Mouse (Mus musculus): ENCODE data around the gene Fam107b. TPM values are rescaled to one million over a fixed set of nuclear protein-coding genes. Genes with fewer than 3 reads are reported as not detected.

The Fam107b gene
- polyA plus RNA-seq, 1 experiment from 2014 or later: 36.0 TPM

- ATAC-seq (replicated peaks; ENCODE audit: low FRiP score) (no peak), DNase-seq (ENCODE audit: low spot score) (no peak)
- Histone ChIP-seq H3K9me3 (ENCODE audit: control insufficient read depth, low read length) (no peaks in the 10 kb centered on the region), H3K9ac (ENCODE audit: low read depth, low read length) (no peak overlapping the region), H3K27me3 (replicated peaks; ENCODE audit: control insufficient read depth, insufficient read depth, low read length) (no peaks in the 10 kb centered on the region), H3K36me3 (ENCODE audit: control insufficient read depth, insufficient read depth, low read length) (no peaks in the 10 kb centered on the region), H3K4me3 (ENCODE audit: low read depth, low read length) (no peak overlapping the region), H3K4me1 (replicated peaks; ENCODE audit: control insufficient read depth, insufficient read depth, low read length) (no peaks in the 10 kb centered on the region), H3K4me2 (no peak overlapping the region), H3K27ac (ENCODE audit: low read depth, low read length) (no peak overlapping the region)
These were observed 72.7 kb downstream of the Fam107b start for GRCm38 (mm10) chr2:3642949-3643348.

DNA sequence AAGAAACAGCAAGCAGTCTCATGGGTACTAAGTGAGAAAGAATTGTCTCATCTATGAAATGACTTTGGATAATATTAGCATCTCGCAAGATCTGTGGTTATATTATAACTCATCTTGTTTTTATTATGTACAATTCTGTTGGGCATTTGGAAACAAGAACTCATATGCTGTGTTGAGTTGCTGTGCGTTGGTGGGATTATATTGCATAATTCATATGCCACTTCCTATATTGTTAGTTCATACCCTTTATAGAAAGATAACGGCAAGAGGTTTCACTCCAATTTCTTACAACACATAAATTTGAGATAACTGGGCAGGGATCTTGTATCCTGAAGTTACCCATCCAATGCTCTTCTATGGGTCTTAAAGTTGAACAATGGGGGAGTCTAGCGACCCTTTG lies 75.5 kb downstream of the Fam107b start:
- H3K4me2 ChIP-seq: no peak overlapping the region
- no peaks in the 10 kb centered on the region for H3K27me3 ChIP-seq (replicated peaks; ENCODE audit: control insufficient read depth, insufficient read depth, low read length)
- DNase-seq (ENCODE audit: low spot score): no peak
- ATAC-seq (replicated peaks; ENCODE audit: low FRiP score): no peak
- H3K9ac ChIP-seq (ENCODE audit: low read depth, low read length): no peak overlapping the region
- no peaks in the 10 kb centered on the region for H3K36me3 ChIP-seq (ENCODE audit: control insufficient read depth, insufficient read depth, low read length)
- whole genome bisulfite sequencing: 85% methylated on average over 4 of the region's 4 CpGs
- H3K4me3 ChIP-seq (ENCODE audit: low read depth, low read length): no peak overlapping the region
- H3K4me1 ChIP-seq (replicated peaks; ENCODE audit: control insufficient read depth, insufficient read depth, low read length): no peaks in the 10 kb centered on the region
- no peak overlapping the region for H3K27ac ChIP-seq (ENCODE audit: low read depth, low read length)
- H3K9me3 ChIP-seq (ENCODE audit: control insufficient read depth, low read length): no peaks in the 10 kb centered on the region

DNA sequence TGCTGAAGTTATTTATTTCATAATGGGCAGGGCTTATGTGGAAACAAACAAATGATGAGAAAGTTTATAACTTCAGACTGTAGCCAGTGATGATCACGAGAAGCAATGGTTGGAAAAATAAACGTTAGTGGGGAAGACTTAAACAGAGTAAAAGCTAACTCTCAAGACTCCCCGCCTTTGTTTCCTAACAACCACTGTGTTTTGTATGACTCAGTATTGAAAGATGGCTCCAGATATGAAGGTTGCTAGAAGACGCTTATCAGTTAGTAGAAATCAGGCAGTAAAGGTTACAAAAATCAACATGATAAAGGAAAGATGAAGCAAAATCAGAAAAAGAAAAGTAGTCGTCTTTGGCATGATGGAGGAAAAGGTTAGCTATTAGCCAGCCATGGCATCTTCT lies 78.9 kb downstream of the Fam107b start:
- H3K4me1 ChIP-seq (replicated peaks; ENCODE audit: control insufficient read depth, insufficient read depth, low read length): no peaks in the 10 kb centered on the region
- DNase-seq (ENCODE audit: low spot score): no peak
- 74% methylated on average over 5 of the region's 5 CpGs for WGBS
- no peak for ATAC-seq (replicated peaks; ENCODE audit: low FRiP score)
- H3K27me3 ChIP-seq (replicated peaks; ENCODE audit: control insufficient read depth, insufficient read depth, low read length): no peaks in the 10 kb centered on the region
- H3K27ac ChIP-seq (ENCODE audit: low read depth, low read length): no peak overlapping the region
- no peaks in the 10 kb centered on the region for H3K36me3 ChIP-seq (ENCODE audit: control insufficient read depth, insufficient read depth, low read length)
- H3K4me2 ChIP-seq: no peak overlapping the region
- H3K9ac ChIP-seq (ENCODE audit: low read depth, low read length): no peak overlapping the region
- no peak overlapping the region for H3K4me3 ChIP-seq (ENCODE audit: low read depth, low read length)
- no peaks in the 10 kb centered on the region for H3K9me3 ChIP-seq (ENCODE audit: control insufficient read depth, low read length)

GRCm38 (mm10) chr2:3654606-3655005 lies 84.3 kb downstream of the Fam107b start:
- no peak overlapping the region for H3K9ac ChIP-seq (ENCODE audit: low read depth, low read length)
- no peak overlapping the region for H3K4me3 ChIP-seq (ENCODE audit: low read depth, low read length)
- no peaks in the 10 kb centered on the region for H3K9me3 ChIP-seq (ENCODE audit: control insufficient read depth, low read length)
- H3K27ac ChIP-seq (ENCODE audit: low read depth, low read length): no peak overlapping the region
- ATAC-seq (replicated peaks; ENCODE audit: low FRiP score) (no peak), DNase-seq (ENCODE audit: low spot score) (no peak)
- no peaks in the 10 kb centered on the region for H3K36me3 ChIP-seq (ENCODE audit: control insufficient read depth, insufficient read depth, low read length)
- H3K4me2 ChIP-seq: no peak overlapping the region
- no peaks in the 10 kb centered on the region for H3K27me3 ChIP-seq (replicated peaks; ENCODE audit: control insufficient read depth, insufficient read depth, low read length)
- peaks cover 15% of the 10 kb centered on the region for H3K4me1 ChIP-seq (replicated peaks; ENCODE audit: control insufficient read depth, insufficient read depth, low read length)

- ATAC-seq (replicated peaks; ENCODE audit: low FRiP score) (no peak), DNase-seq (ENCODE audit: low spot score) (no peak)
- H3K27me3 ChIP-seq (replicated peaks; ENCODE audit: control insufficient read depth, insufficient read depth, low read length): no peaks in the 10 kb centered on the region
- 58% methylated on average over 3 of the region's 3 CpGs for WGBS
- no peak overlapping the region for H3K27ac ChIP-seq (ENCODE audit: low read depth, low read length)
- peaks cover 15% of the 10 kb centered on the region for H3K4me1 ChIP-seq (replicated peaks; ENCODE audit: control insufficient read depth, insufficient read depth, low read length)
- no peak overlapping the region for H3K9ac ChIP-seq (ENCODE audit: low read depth, low read length)
- H3K4me3 ChIP-seq (ENCODE audit: low read depth, low read length): no peak overlapping the region
- H3K9me3 ChIP-seq (ENCODE audit: control insufficient read depth, low read length): no peaks in the 10 kb centered on the region
- H3K36me3 ChIP-seq (ENCODE audit: control insufficient read depth, insufficient read depth, low read length): no peaks in the 10 kb centered on the region
- no peak overlapping the region for H3K4me2 ChIP-seq
These were observed 85.8 kb downstream of the Fam107b start for GRCm38 (mm10) chr2:3656091-3656490.

- H3K4me2 ChIP-seq: no peak overlapping the region
- ATAC-seq (replicated peaks; ENCODE audit: low FRiP score) (no peak), DNase-seq (ENCODE audit: low spot score) (no peak)
- H3K4me1 ChIP-seq (replicated peaks; ENCODE audit: control insufficient read depth, insufficient read depth, low read length): peaks cover 15% of the 10 kb centered on the region
- no peaks in the 10 kb centered on the region for H3K36me3 ChIP-seq (ENCODE audit: control insufficient read depth, insufficient read depth, low read length)
- no peak overlapping the region for H3K4me3 ChIP-seq (ENCODE audit: low read depth, low read length)
- no peaks in the 10 kb centered on the region for H3K9me3 ChIP-seq (ENCODE audit: control insufficient read depth, low read length)
- H3K27me3 ChIP-seq (replicated peaks; ENCODE audit: control insufficient read depth, insufficient read depth, low read length): no peaks in the 10 kb centered on the region
- no peak overlapping the region for H3K27ac ChIP-seq (ENCODE audit: low read depth, low read length)
- no peak overlapping the region for H3K9ac ChIP-seq (ENCODE audit: low read depth, low read length)
- WGBS: 55% methylated on average over 6 of the region's 6 CpGs
These were observed 86.5 kb downstream of the Fam107b start for GRCm38 (mm10) chr2:3656834-3657233.

DNA sequence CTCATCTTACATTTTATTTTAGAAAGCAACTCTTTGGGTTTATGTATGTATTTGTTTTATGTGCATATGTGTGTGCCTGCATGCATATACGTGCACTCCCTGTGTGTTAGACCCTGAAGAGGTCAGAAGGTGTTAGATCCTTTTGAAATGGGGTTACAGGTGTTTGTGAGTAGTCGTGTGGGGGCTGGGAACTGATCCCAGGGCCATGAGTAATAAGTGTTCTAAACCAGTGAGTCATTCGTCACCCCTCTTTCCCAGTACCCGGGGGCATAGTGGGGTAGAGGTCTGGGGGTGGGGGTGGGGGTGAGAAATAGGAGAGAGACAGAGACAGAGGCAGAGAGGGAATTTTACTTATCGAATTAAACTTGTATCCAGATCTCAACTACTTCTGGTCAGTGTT lies 87.1 kb downstream of the Fam107b start:
- H3K27ac ChIP-seq (ENCODE audit: low read depth, low read length): peak overlapping the region; percentile 57
- 54% methylated on average over 5 of the region's 5 CpGs for WGBS
- no peak overlapping the region for H3K4me3 ChIP-seq (ENCODE audit: low read depth, low read length)
- no peak overlapping the region for H3K9ac ChIP-seq (ENCODE audit: low read depth, low read length)
- ATAC-seq (replicated peaks; ENCODE audit: low FRiP score) (no peak), DNase-seq (ENCODE audit: low spot score) (no peak)
- H3K36me3 ChIP-seq (ENCODE audit: control insufficient read depth, insufficient read depth, low read length): no peaks in the 10 kb centered on the region
- peaks cover 15% of the 10 kb centered on the region for H3K4me1 ChIP-seq (replicated peaks; ENCODE audit: control insufficient read depth, insufficient read depth, low read length)
- H3K9me3 ChIP-seq (ENCODE audit: control insufficient read depth, low read length): no peaks in the 10 kb centered on the region
- no peaks in the 10 kb centered on the region for H3K27me3 ChIP-seq (replicated peaks; ENCODE audit: control insufficient read depth, insufficient read depth, low read length)
- no peak overlapping the region for H3K4me2 ChIP-seq

- no peak overlapping the region for H3K9ac ChIP-seq (ENCODE audit: low read depth, low read length)
- peaks cover 15% of the 10 kb centered on the region for H3K4me1 ChIP-seq (replicated peaks; ENCODE audit: control insufficient read depth, insufficient read depth, low read length)
- DNase-seq (ENCODE audit: low spot score) (peak; percentile 48), ATAC-seq (replicated peaks; ENCODE audit: low FRiP score) (peak; percentile 73)
- H3K36me3 ChIP-seq (ENCODE audit: control insufficient read depth, insufficient read depth, low read length): no peaks in the 10 kb centered on the region
- WGBS: 40% methylated on average over 11 of the region's 11 CpGs
- no peaks in the 10 kb centered on the region for H3K27me3 ChIP-seq (replicated peaks; ENCODE audit: control insufficient read depth, insufficient read depth, low read length)
- H3K4me3 ChIP-seq (ENCODE audit: low read depth, low read length): no peak overlapping the region
- H3K4me2 ChIP-seq: peak overlapping the region; percentile 17; the same call in 1 of the 2 replicates
- peak overlapping the region; percentile 57 for H3K27ac ChIP-seq (ENCODE audit: low read depth, low read length)
- no peaks in the 10 kb centered on the region for H3K9me3 ChIP-seq (ENCODE audit: control insufficient read depth, low read length)
These were observed 87.8 kb downstream of the Fam107b start for GRCm38 (mm10) chr2:3657811-3658730.

- H3K4me3 ChIP-seq (ENCODE audit: low read depth, low read length): no peak overlapping the region
- DNase-seq (ENCODE audit: low spot score): no peak
- peak overlapping the region; percentile 57 for H3K27ac ChIP-seq (ENCODE audit: low read depth, low read length)
- H3K9ac ChIP-seq (ENCODE audit: low read depth, low read length): no peak overlapping the region
- WGBS: 32% methylated on average over 4 of the region's 4 CpGs
- no peaks in the 10 kb centered on the region for H3K9me3 ChIP-seq (ENCODE audit: control insufficient read depth, low read length)
- no peaks in the 10 kb centered on the region for H3K27me3 ChIP-seq (replicated peaks; ENCODE audit: control insufficient read depth, insufficient read depth, low read length)
- H3K36me3 ChIP-seq (ENCODE audit: control insufficient read depth, insufficient read depth, low read length): no peaks in the 10 kb centered on the region
- no peak overlapping the region for H3K4me2 ChIP-seq
- peaks cover 15% of the 10 kb centered on the region for H3K4me1 ChIP-seq (replicated peaks; ENCODE audit: control insufficient read depth, insufficient read depth, low read length)
- ATAC-seq (replicated peaks; ENCODE audit: low FRiP score): no peak
These were observed 88.6 kb downstream of the Fam107b start for GRCm38 (mm10) chr2:3658900-3659299.
